Mouse (Mus musculus): ENCODE results near the gene Sash1.

The Sash1 gene

GRCm38 (mm10) chr10:8692531-8692930 lies 193.3 kb downstream of the Sash1 start:
- in situ Hi-C loops (cut with MboI; ENCODE audit: low sequenced_read_pairs) = no loop called here

GRCm38 (mm10) chr10:8686219-8686618 lies 199.7 kb downstream of the Sash1 start:
- in situ Hi-C loops (cut with MboI; ENCODE audit: low sequenced_read_pairs) = no loop called here

- in situ Hi-C loops (cut with MboI; ENCODE audit: low sequenced_read_pairs) = no loop called here
Measured at GRCm38 (mm10) chr10:8685269-8685668, 200.6 kb downstream of the Sash1 start.

GRCm38 (mm10) chr10:8682900-8683299 lies 203.0 kb downstream of the Sash1 start:
- in situ Hi-C loops (cut with MboI; ENCODE audit: low sequenced_read_pairs) = no loop called here

- in situ Hi-C loops (cut with MboI; ENCODE audit: low sequenced_read_pairs) = no loop called here
Measured at GRCm38 (mm10) chr10:8682341-8682740, 203.5 kb downstream of the Sash1 start.

GRCm38 (mm10) chr10:8676722-8677121 lies 209.1 kb downstream of the Sash1 start:
- in situ Hi-C loops (cut with MboI; ENCODE audit: low sequenced_read_pairs) = no loop called here

All from CH12F3 (cell line).